Mouse (Mus musculus) cerebellum, adult 2 months (tissue): ENCODE measurements at regions not wholly inside any gene's neighbourhood (a gene's known extent, or its start where the extent isn't known, plus 50 kb on each side); places are given as distances from the start of the nearest gene placed in this dataset.
"Not testable (repeated sequence)": the region's sequence is repeated elsewhere in the genome, so short reads cannot be mapped to it uniquely, and the experiment has no call there.

Experiments used
- DNase-seq, 2 experiments: peaks; one replicate each; pipeline ENCODE4 v3.0.0; 2021
- H3K27ac ChIP-seq: fragments of 200-500 bp; 2 replicates; pipeline ENCODE4 v1.5.1; 2012; ENCODE audit warnings: low read length, control low read depth, inconsistent platforms; ENCODE audit not compliant: insufficient read depth
- H3K27me3 ChIP-seq: fragments of 200-500 bp; 2 replicates; pipeline ENCODE4 v1.6.1; 2012; ENCODE audit warnings: inconsistent platforms, mild to moderate bottlenecking, low read length, moderate library complexity; ENCODE audit not compliant: control insufficient read depth, insufficient read depth
- H3K4me1 ChIP-seq: fragments of 200-500 bp; 2 replicates; pipeline ENCODE4 v1.6.1; 2011; ENCODE audit warnings: low read length; ENCODE audit not compliant: control insufficient read depth, insufficient read depth
- H3K4me3 ChIP-seq: fragments of 200-500 bp; replicated peaks from 2 replicates; pipeline ENCODE3; 2011; ENCODE audit warnings: mild to moderate bottlenecking, low read depth, low read length, control low read depth; ENCODE audit not compliant: insufficient read depth
- CTCF ChIP-seq: fragments of 200-500 bp; IDR thresholded peaks from 2 replicates; pipeline ENCODE4 v1.5.1; 2011; ENCODE audit warnings: low read depth, mild to moderate bottlenecking, control low read depth, low read length, moderate library complexity, borderline replicate concordance; ENCODE audit not compliant: insufficient read depth
- POLR2A ChIP-seq: fragments of 200-500 bp; IDR thresholded peaks from 2 replicates; pipeline ENCODE4 v1.6.1; 2011; ENCODE audit warnings: low read length, control low read depth, borderline replicate concordance; ENCODE audit not compliant: insufficient read depth
- WGBS: fragments of 180-500 bp; shearing (Covaris S2); methylation state at CpG from one replicate; pipeline ENCODE4 v1.1.7; 2018; 5-methylcytosine and 5-hydroxymethylcytosine counted together

- H3K4me3 ChIP-seq = no peak overlapping the region
- no peak for TF ChIP-seq CTCF
- no peak for TF ChIP-seq POLR2A
- DNase-seq = no peak
- H3K27me3 ChIP-seq = no peaks in the 10 kb centered on the region
- no peaks in the 10 kb centered on the region for H3K4me1 ChIP-seq
- H3K27ac ChIP-seq = no peak overlapping the region
- WGBS = 31% methylated on average over 2 of the region's 2 CpGs
Observed at GRCm38 (mm10) chr5:40177982-40178748, 422.9 kb upstream of the Hs3st1 start.

- WGBS = 87% methylated on average over 3 of the region's 3 CpGs
Observed at GRCm38 (mm10) chr5:40136740-40137285, 381.5 kb upstream of the Hs3st1 start.

GRCm38 (mm10) chr5:40124337-40124736 lies 369.1 kb upstream of the Hs3st1 start:
- Histone ChIP-seq H3K4me1 (no peaks in the 10 kb centered on the region), H3K27ac (no peak overlapping the region), H3K4me3 (no peak overlapping the region), H3K27me3 (no peaks in the 10 kb centered on the region)
- TF ChIP-seq POLR2A (no peak), CTCF (no peak)
- 81% methylated on average over 1 of the region's 1 CpGs for WGBS
- DNase-seq = no peak

More at GRCm38 (mm10) chr5:40136740-40137285, 381.5 kb upstream of the Hs3st1 start:
- TF ChIP-seq CTCF = no peak
- no peak for TF ChIP-seq POLR2A
- H3K27me3 ChIP-seq = no peaks in the 10 kb centered on the region
- no peak overlapping the region for H3K27ac ChIP-seq
- H3K4me1 ChIP-seq = no peaks in the 10 kb centered on the region
- no peak for DNase-seq
- no peak overlapping the region for H3K4me3 ChIP-seq

- Histone ChIP-seq H3K27ac (no peak overlapping the region), H3K27me3 (no peaks in the 10 kb centered on the region), H3K4me3 (no peak overlapping the region), H3K4me1 (no peaks in the 10 kb centered on the region)
- DNase-seq = no peak
- TF ChIP-seq POLR2A (no peak), CTCF (no peak)
Observed at GRCm38 (mm10) chr5:40116849-40117248, 361.6 kb upstream of the Hs3st1 start.

- 89% methylated on average over 5 of the region's 5 CpGs for WGBS
- not testable (repeated sequence) for H3K4me1 ChIP-seq, H3K4me3 ChIP-seq, H3K27me3 ChIP-seq, H3K27ac ChIP-seq, DNase-seq
Observed at GRCm38 (mm10) chr5:40089576-40089975, 334.3 kb upstream of the Hs3st1 start.

GRCm38 (mm10) chr5:40045288-40045687 lies 290.0 kb upstream of the Hs3st1 start:
- no peak overlapping the region for H3K27ac ChIP-seq
- H3K4me3 ChIP-seq = no peak overlapping the region
- WGBS = 78% methylated on average over 5 of the region's 5 CpGs
- no peaks in the 10 kb centered on the region for H3K27me3 ChIP-seq
- DNase-seq = no peak
- no peaks in the 10 kb centered on the region for H3K4me1 ChIP-seq
- TF ChIP-seq POLR2A (no peak), CTCF (no peak)

GRCm38 (mm10) chr5:40034452-40034851 lies 279.2 kb upstream of the Hs3st1 start:
- Histone ChIP-seq H3K4me1 (peaks cover 3% of the 10 kb centered on the region; the same call in 1 of the 2 replicates), H3K27me3 (no peaks in the 10 kb centered on the region), H3K27ac (no peak overlapping the region), H3K4me3 (no peak overlapping the region)
- DNase-seq = peak in 1 of 2 experiments; percentile 29
- WGBS = 35% methylated on average over 5 of the region's 5 CpGs
- TF ChIP-seq POLR2A (no peak), CTCF (no peak)

- peak in 1 of 2 experiments; percentile 54 for DNase-seq
- Histone ChIP-seq H3K4me3 (no peak overlapping the region), H3K4me1 (peaks cover 3% of the 10 kb centered on the region; the same call in 1 of the 2 replicates), H3K27me3 (no peaks in the 10 kb centered on the region), H3K27ac (no peak overlapping the region)
- TF ChIP-seq POLR2A = no peak
- no peak for TF ChIP-seq CTCF
- WGBS = 29% methylated on average over 2 of the region's 2 CpGs
Observed at GRCm38 (mm10) chr5:40033686-40034085, 278.4 kb upstream of the Hs3st1 start.
